Mouse (Mus musculus) lung, postnatal 0 days (tissue): ENCODE measurements around the gene Hsh2d. TPM values are rescaled to one million over a fixed set of nuclear protein-coding genes. Genes with fewer than 3 reads are reported as not detected.

Source experiments
- ATAC-seq: fragments of 200-750 bp; cut with Nextera tagmentation; 2 replicates; pipeline ENCODE4 v1.8.0; 2017; ENCODE audit warnings: moderate library complexity
- DNase-seq: peaks from one replicate; pipeline ENCODE4 v3.0.0-alpha.2; 2016; ENCODE audit warnings: low spot score
- H3K27ac ChIP-seq: fragments of 300-500 bp; sonication (generic); 2 replicates; pipeline ENCODE4 v1.5.1; 2014; ENCODE audit warnings: antibody characterized with exemption, mild to moderate bottlenecking, low read length, mixed read lengths
- H3K27me3 ChIP-seq: fragments of 300-500 bp; sonication (generic); replicated peaks from 2 replicates; pipeline ENCODE4 v1.6.1; 2014; ENCODE audit warnings: low read length, mixed read lengths; ENCODE audit not compliant: insufficient read depth
- H3K36me3 ChIP-seq: fragments of 300-500 bp; sonication (generic); 2 replicates; pipeline ENCODE4 v1.6.1; 2014; ENCODE audit warnings: low read length, mixed read lengths; ENCODE audit not compliant: insufficient read depth
- H3K4me1 ChIP-seq: fragments of 300-500 bp; sonication (generic); 2 replicates; pipeline ENCODE4 v1.6.1; 2014; ENCODE audit warnings: antibody characterized with exemption, low read depth, low read length, mixed read lengths; ENCODE audit not compliant: insufficient read depth
- H3K4me2 ChIP-seq: fragments of 300-500 bp; sonication (generic); replicated peaks from 2 replicates; pipeline ENCODE4 v1.6.1; 2014; ENCODE audit warnings: low read depth, mild to moderate bottlenecking, low read length, moderate library complexity, mixed read lengths
- H3K4me3 ChIP-seq: fragments of 300-500 bp; sonication (generic); 2 replicates; pipeline ENCODE4 v1.5.1; 2014; ENCODE audit warnings: low read depth, low read length
- H3K9ac ChIP-seq: fragments of 300-500 bp; sonication (generic); replicated peaks from 2 replicates; pipeline ENCODE4 v1.6.1; 2014; ENCODE audit warnings: low read depth, mild to moderate bottlenecking
- H3K9me3 ChIP-seq: fragments of 300-500 bp; sonication (generic); 2 replicates; pipeline ENCODE4 v1.6.1; 2016; ENCODE audit warnings: low read length, mixed read lengths
- CTCF ChIP-seq: IDR thresholded peaks from 2 replicates; pipeline ENCODE4 v1.5.1; 2016; ENCODE audit warnings: antibody characterized with exemption, mild to moderate bottlenecking
- EP300 ChIP-seq: IDR thresholded peaks from 2 replicates; pipeline ENCODE4 v1.6.1; 2016; ENCODE audit warnings: antibody characterized with exemption, mild to moderate bottlenecking, control low read depth
- WGBS: fragments of 180-500 bp; shearing (Covaris S2); extraction: QIAGEN DNeasy Blood & Tissue Kit; methylation state at CpG from one replicate; pipeline ENCODE4 v1.1.7; 2014; 5-methylcytosine and 5-hydroxymethylcytosine counted together
- polyA plus RNA-seq: library from polyadenylated mRNA; unstranded; fragments of >200 nt; fragmentation: Nextera tagmentation; extraction: Ambion mirVana; gene quantifications from 2 replicates; pipeline ENCODE4 v1.2.1, GENCODE M21; 2015

The Hsh2d gene
- polyA plus RNA-seq, 1 experiment from 2014 or later = 0.78 TPM

GRCm38 (mm10) chr8:72160007-72160406, 29.4 kb upstream of the Hsh2d start:
- H3K9ac ChIP-seq = no peak overlapping the region
- peak overlapping the region; percentile 65 for H3K4me2 ChIP-seq
- H3K27ac ChIP-seq = peak overlapping the region; percentile 71; the same call in 1 of the 2 replicates
- ATAC-seq (no peak), DNase-seq (no peak)
- no peaks in the 10 kb centered on the region for H3K9me3 ChIP-seq
- 60% methylated on average over 3 of the region's 3 CpGs for WGBS
- H3K4me3 ChIP-seq = peak overlapping the region; percentile 29; the same call in 1 of the 2 replicates
- peaks cover 9% of the 10 kb centered on the region; the same call in 1 of the 2 replicates for H3K4me1 ChIP-seq
- no peaks in the 10 kb centered on the region for H3K27me3 ChIP-seq
- no peak for TF ChIP-seq EP300
- TF ChIP-seq CTCF = peak; percentile 8; the same call in 1 of the 2 replicates
- no peaks in the 10 kb centered on the region for H3K36me3 ChIP-seq

GRCm38 (mm10) chr8:72160707-72161697, 28.4 kb upstream of the Hsh2d start, which contains the start of gene Rab8a:
Gene Rab8a, plus strand, starts transcription at chr8:72161200.
- Histone ChIP-seq H3K36me3 (no peaks in the 10 kb centered on the region), H3K9me3 (no peaks in the 10 kb centered on the region), H3K27me3 (no peaks in the 10 kb centered on the region), H3K27ac (peak within 1 kb of the TSS; percentile 88), H3K4me1 (peaks cover 9% of the 10 kb centered on the region; the same call in 1 of the 2 replicates), H3K4me2 (peak within 1 kb of the TSS; percentile 90), H3K4me3 (peak within 1 kb of the TSS; percentile 84), H3K9ac (peak within 1 kb of the TSS; percentile 95)
- under 1% methylated on average over 75 of the region's 82 CpGs for WGBS
- ATAC-seq = peak; percentile 98
- TF ChIP-seq EP300 = no peak
- TF ChIP-seq CTCF = 0 out of 2 replicates have a peak, but pooled peaks have one; percentile 1
- DNase-seq = peak; percentile 100

GRCm38 (mm10) chr8:72162821-72163220, 26.6 kb upstream of the Hsh2d start:
- no peak overlapping the region for H3K27ac ChIP-seq
- no peak for TF ChIP-seq CTCF
- no peak for TF ChIP-seq EP300
- no peak for DNase-seq
- no peaks in the 10 kb centered on the region for H3K36me3 ChIP-seq
- H3K4me1 ChIP-seq = peaks cover 9% of the 10 kb centered on the region; the same call in 1 of the 2 replicates
- no peak overlapping the region for H3K4me2 ChIP-seq
- no peak overlapping the region for H3K9ac ChIP-seq
- H3K27me3 ChIP-seq = no peaks in the 10 kb centered on the region
- no peaks in the 10 kb centered on the region for H3K9me3 ChIP-seq
- no peak overlapping the region for H3K4me3 ChIP-seq
- no peak for ATAC-seq

- H3K36me3 ChIP-seq = peaks cover 53% of the 10 kb centered on the region
- ATAC-seq (peak; percentile 26; the same call in 1 of the 2 replicates), DNase-seq (peak; percentile 44)
- no peak overlapping the region for H3K4me3 ChIP-seq
- no peak overlapping the region for H3K27ac ChIP-seq
- H3K9me3 ChIP-seq = no peaks in the 10 kb centered on the region
- H3K27me3 ChIP-seq = no peaks in the 10 kb centered on the region
- TF ChIP-seq EP300 (no peak), CTCF (no peak)
- WGBS = 78% methylated on average over 3 of the region's 3 CpGs
- H3K4me2 ChIP-seq = no peak overlapping the region
- no peak overlapping the region for H3K9ac ChIP-seq
- no peaks in the 10 kb centered on the region for H3K4me1 ChIP-seq
Observed at GRCm38 (mm10) chr8:72169098-72169668, 20.3 kb upstream of the Hsh2d start.

DNA sequence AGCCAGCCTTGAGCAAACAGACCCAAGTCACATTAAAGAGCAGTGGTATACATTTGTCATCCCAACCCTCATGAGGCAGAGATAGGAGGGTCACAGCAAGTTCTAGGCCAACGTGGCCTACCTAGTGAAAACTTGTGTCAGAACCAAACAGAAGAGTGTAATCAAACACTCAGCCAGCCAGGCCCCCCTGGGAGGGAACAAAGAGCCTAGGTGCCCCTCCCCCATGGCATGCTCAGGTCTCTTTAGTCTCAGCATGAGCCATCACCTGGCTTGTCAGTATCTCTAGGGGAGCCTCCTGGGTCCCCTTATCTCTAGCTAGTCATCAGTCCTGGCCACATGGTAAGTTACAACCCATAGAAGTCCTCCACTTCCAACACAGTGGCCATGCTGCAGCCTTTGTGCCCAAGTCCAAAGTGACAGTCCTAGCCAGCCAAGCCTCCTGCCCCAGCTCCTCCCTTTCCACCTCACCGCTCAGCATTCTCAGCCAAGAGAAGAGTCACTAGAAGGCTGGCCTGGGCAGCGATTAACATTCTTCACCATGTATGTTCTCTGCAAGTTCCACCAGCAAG, 19.7 kb upstream of the Hsh2d start:
- Histone ChIP-seq H3K4me2 (no peak overlapping the region), H3K9me3 (no peaks in the 10 kb centered on the region), H3K4me1 (no peaks in the 10 kb centered on the region), H3K27me3 (no peaks in the 10 kb centered on the region), H3K36me3 (peaks cover 59% of the 10 kb centered on the region), H3K9ac (no peak overlapping the region), H3K27ac (no peak overlapping the region), H3K4me3 (no peak overlapping the region)
- 70% methylated on average over 3 of the region's 3 CpGs for WGBS
- TF ChIP-seq CTCF = no peak
- TF ChIP-seq EP300 = no peak
- ATAC-seq = no peak
- DNase-seq = no peak
